Mouse (Mus musculus): Measurements from ENCODE around the gene Asb7.

GRCm38 (mm10) chr7:66688721-66689120 lies 675 bp downstream of the Asb7 start:
- TF ChIP-seq CTCF (conservative IDR thresholded peaks at IDR 0.05; ENCODE audit: low read length), result no peak
- no peak for TF ChIP-seq NANOG (IDR thresholded peaks at IDR 0.05; ENCODE audit: borderline replicate concordance, low read length)
- TF ChIP-seq POU5F1 (IDR thresholded peaks at IDR 0.05; ENCODE audit: borderline replicate concordance, low read length), result no peak
